Mouse (Mus musculus): ENCODE measurements around the gene Rpl37.

Gene Rpl37

DNA sequence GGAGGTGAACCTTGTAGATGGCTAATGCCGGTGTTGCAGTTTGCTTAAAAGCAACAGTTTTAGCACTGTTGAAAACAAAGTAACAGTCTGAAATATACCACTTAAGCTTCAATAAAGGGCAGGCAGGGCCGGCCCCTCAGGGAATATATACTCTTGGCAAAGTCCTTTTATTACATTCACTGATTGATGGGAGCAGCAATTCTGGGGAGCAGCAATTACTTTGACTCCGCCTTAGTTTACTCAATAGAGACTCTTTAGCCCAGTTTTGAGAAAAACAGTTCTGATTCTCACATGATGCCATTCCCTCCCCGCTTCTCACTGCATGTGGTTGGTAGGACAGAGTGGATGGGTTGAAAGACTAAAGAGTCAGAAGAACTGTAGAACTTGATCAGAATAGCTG lies 32.7 kb downstream of the Rpl37 start:
- DNase-seq (ENCODE audit: extremely low spot score, low read depth, low spot score), result no peak

GRCm38 (mm10) chr15:5152171-5152570 lies 35.7 kb downstream of the Rpl37 start:
- no peak for DNase-seq (ENCODE audit: extremely low spot score, low read depth, low spot score)

GRCm38 (mm10) chr15:5154621-5155020 lies 38.2 kb downstream of the Rpl37 start:
- no peak for DNase-seq (ENCODE audit: extremely low spot score, low read depth, low spot score)

DNA sequence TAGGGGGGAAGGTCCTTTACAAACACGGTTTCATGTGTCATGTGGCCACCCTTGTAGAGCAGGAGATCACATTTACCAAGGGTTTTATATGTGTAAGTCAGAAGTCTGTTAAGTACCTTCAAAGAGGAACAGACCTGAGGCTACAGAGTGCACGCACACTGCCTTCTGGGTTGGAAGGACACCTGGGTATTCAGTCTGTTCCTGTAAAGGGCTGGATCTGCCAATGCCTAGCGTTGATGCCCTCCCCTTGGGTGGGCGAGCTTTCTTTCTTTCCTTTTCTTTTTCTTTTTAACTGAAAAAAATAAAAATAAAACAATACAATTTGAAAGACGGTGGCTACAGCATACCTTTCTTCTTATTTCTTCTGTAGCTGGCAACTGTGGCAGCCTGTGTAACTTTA lies 38.6 kb downstream of the Rpl37 start:
- DNase-seq (ENCODE audit: extremely low spot score, low read depth, low spot score), result no peak

DNA sequence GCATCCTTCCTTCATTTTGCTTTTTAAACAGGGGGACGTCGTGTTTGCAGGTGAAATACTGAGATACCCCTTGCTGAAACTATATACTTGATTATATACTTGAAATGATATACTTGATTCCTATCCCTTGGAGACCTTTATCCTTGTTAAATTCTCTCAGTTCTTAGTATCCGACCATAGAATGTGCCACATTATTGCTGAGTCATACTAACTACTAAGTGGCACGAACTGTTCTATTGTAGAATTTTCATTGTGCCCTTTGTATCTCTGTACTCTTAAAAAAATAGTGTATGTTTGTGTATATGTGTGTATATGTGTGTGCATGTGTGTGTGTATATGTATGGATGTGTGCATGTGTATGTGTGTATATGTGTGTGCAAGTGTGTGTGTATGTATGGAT lies 39.9 kb downstream of the Rpl37 start:
- no peak for DNase-seq (ENCODE audit: extremely low spot score, low read depth, low spot score)

GRCm38 (mm10) chr15:5157386-5157785 lies 40.9 kb downstream of the Rpl37 start:
- DNase-seq (ENCODE audit: extremely low spot score, low read depth, low spot score), result no peak

DNA sequence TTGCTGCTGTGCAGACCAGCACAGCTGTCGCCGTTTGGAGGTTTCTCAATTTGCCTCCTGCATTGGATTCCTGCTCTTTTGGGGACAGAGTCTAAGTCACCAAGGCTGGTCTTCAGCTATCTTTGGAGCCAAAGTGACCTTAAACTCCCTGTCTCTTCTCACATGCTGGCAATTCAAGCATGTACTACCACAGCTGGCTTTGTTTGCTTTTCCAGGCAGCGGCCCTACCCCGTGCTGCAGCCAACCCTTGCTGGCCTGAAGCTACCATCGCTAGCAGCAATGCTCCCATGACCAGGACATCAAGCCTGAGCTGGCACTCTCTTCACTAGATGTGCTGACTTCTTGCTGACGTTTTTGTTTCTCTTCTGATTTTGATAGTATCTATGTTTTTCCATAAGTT lies 42.4 kb downstream of the Rpl37 start:
- DNase-seq (ENCODE audit: extremely low spot score, low read depth, low spot score), result no peak

GRCm38 (mm10) chr15:5165121-5165773 lies 48.8 kb downstream of the Rpl37 start:
- DNase-seq (ENCODE audit: extremely low spot score, low read depth, low spot score), result no peak

Measured in hindlimb bud, embryonic 11.5 days (tissue).